Mouse (Mus musculus): Measurements from ENCODE around the gene Gm10778. TPM values are rescaled to one million over a fixed set of nuclear protein-coding genes. Genes with fewer than 3 reads are reported as not detected.
A peak's percentile ranks its signal among the peaks of the same experiment; 100 is the strongest.

Gm10778 gene
- total and polyA plus RNA-seq, 3 experiments, result 0.34 to 11.1 (median 7.9) TPM

- no peak for DNase-seq (ENCODE audit: low spot score)
- ATAC-seq (ENCODE audit: extremely low read depth, insufficient number of reproducible peaks, low FRiP score, poor library complexity, severe bottlenecking), result no peak
- no peak for TF ChIP-seq POLR2AphosphoS5 (IDR thresholded peaks at IDR 0.05; ENCODE audit: insufficient replicate concordance, low read depth, low read length)
- no peak for TF ChIP-seq GATA1 (IDR thresholded peaks at IDR 0.05; ENCODE audit: borderline replicate concordance, low read length)
- no peak for TF ChIP-seq TAL1 (conservative IDR thresholded peaks at IDR 0.05; ENCODE audit: low read depth, low read length)
- no peak for TF ChIP-seq GATA2 (IDR thresholded peaks at IDR 0.05; ENCODE audit: borderline replicate concordance, low read depth, low read length)
- H3K4me1 ChIP-seq (ENCODE audit: insufficient read depth, low read depth, low read length), result peaks cover 67% of the 10 kb centered on the region
- H3K9me3 ChIP-seq (replicated peaks), result no peaks in the 10 kb centered on the region
- H3K27me3 ChIP-seq (ENCODE audit: insufficient read depth, low read length), result no peaks in the 10 kb centered on the region
- H3K4me3 ChIP-seq (ENCODE audit: low read depth, low read length), result peak overlapping the region; percentile 70
- H3K36me3 ChIP-seq (replicated peaks), result peaks cover 19% of the 10 kb centered on the region
These were observed 44.6 kb upstream of the Gm10778 start for GRCm38 (mm10) chr10:81604019-81604967.

GRCm38 (mm10) chr10:81604968-81605665 lies 43.7 kb upstream of the Gm10778 start:
- TF ChIP-seq GATA2 (IDR thresholded peaks at IDR 0.05; ENCODE audit: borderline replicate concordance, low read depth, low read length) (no peak), CTCF (IDR thresholded peaks at IDR 0.05; ENCODE audit: low read depth, low read length) (peak; percentile 45), POLR2AphosphoS5 (IDR thresholded peaks at IDR 0.05; ENCODE audit: insufficient replicate concordance, low read depth, low read length) (no peak)
- Histone ChIP-seq H3K27me3 (ENCODE audit: insufficient read depth, low read length) (no peaks in the 10 kb centered on the region), H3K4me1 (ENCODE audit: insufficient read depth, low read depth, low read length) (peaks cover 64% of the 10 kb centered on the region), H3K9me3 (replicated peaks) (no peaks in the 10 kb centered on the region), H3K4me3 (ENCODE audit: low read depth, low read length) (peak overlapping the region; percentile 70), H3K36me3 (replicated peaks) (peaks cover 27% of the 10 kb centered on the region)
- DNase-seq (ENCODE audit: low spot score), result peak; percentile 48
- ATAC-seq (ENCODE audit: extremely low read depth, insufficient number of reproducible peaks, low FRiP score, poor library complexity, severe bottlenecking), result peak; percentile 23; the same call in 1 of the 2 replicates

GRCm38 (mm10) chr10:81605666-81605973 lies 43.2 kb upstream of the Gm10778 start:
- ATAC-seq (ENCODE audit: extremely low read depth, insufficient number of reproducible peaks, low FRiP score, poor library complexity, severe bottlenecking), result no peak
- H3K36me3 ChIP-seq (replicated peaks), result peaks cover 27% of the 10 kb centered on the region
- no peaks in the 10 kb centered on the region for H3K9me3 ChIP-seq (replicated peaks)
- no peaks in the 10 kb centered on the region for H3K27me3 ChIP-seq (ENCODE audit: insufficient read depth, low read length)
- H3K4me3 ChIP-seq (ENCODE audit: low read depth, low read length), result peak overlapping the region; percentile 70
- peaks cover 59% of the 10 kb centered on the region for H3K4me1 ChIP-seq (ENCODE audit: insufficient read depth, low read depth, low read length)
- TF ChIP-seq CTCF (IDR thresholded peaks at IDR 0.05; ENCODE audit: low read depth, low read length) (no peak), TAL1 (conservative IDR thresholded peaks at IDR 0.05; ENCODE audit: low read depth, low read length) (no peak), GATA2 (IDR thresholded peaks at IDR 0.05; ENCODE audit: borderline replicate concordance, low read depth, low read length) (no peak), GATA1 (IDR thresholded peaks at IDR 0.05; ENCODE audit: borderline replicate concordance, low read length) (no peak), POLR2AphosphoS5 (IDR thresholded peaks at IDR 0.05; ENCODE audit: insufficient replicate concordance, low read depth, low read length) (no peak)
- no peak for DNase-seq (ENCODE audit: low spot score)

- H3K27me3 ChIP-seq (ENCODE audit: insufficient read depth, low read length), result no peaks in the 10 kb centered on the region
- DNase-seq (ENCODE audit: low spot score), result peak; percentile 98
- H3K4me1 ChIP-seq (ENCODE audit: insufficient read depth, low read depth, low read length), result peaks cover 53% of the 10 kb centered on the region
- H3K4me3 ChIP-seq (ENCODE audit: low read depth, low read length), result peak within 1 kb of the TSS; percentile 79
- TF ChIP-seq TAL1 (conservative IDR thresholded peaks at IDR 0.05; ENCODE audit: low read depth, low read length), result no peak
- no peak for TF ChIP-seq POLR2AphosphoS5 (IDR thresholded peaks at IDR 0.05; ENCODE audit: insufficient replicate concordance, low read depth, low read length)
- TF ChIP-seq GATA1 (IDR thresholded peaks at IDR 0.05; ENCODE audit: borderline replicate concordance, low read length), result no peak
- TF ChIP-seq GATA2 (IDR thresholded peaks at IDR 0.05; ENCODE audit: borderline replicate concordance, low read depth, low read length), result no peak
- TF ChIP-seq CTCF (IDR thresholded peaks at IDR 0.05; ENCODE audit: low read depth, low read length), result no peak
- peak; percentile 92 for ATAC-seq (ENCODE audit: extremely low read depth, insufficient number of reproducible peaks, low FRiP score, poor library complexity, severe bottlenecking)
- H3K36me3 ChIP-seq (replicated peaks), result peaks cover 27% of the 10 kb centered on the region
- 0 out of 2 replicates have a peak, but pooled peaks cover 2% of the 10 kb centered on the region for H3K9me3 ChIP-seq (replicated peaks)
These were observed 42.7 kb upstream of the Gm10778 start, which contains the start of gene BC025920 for GRCm38 (mm10) chr10:81605974-81606751. Gene BC025920 (plus strand): TSS chr10:81606270.

GRCm38 (mm10) chr10:81608308-81608707 lies 40.6 kb upstream of the Gm10778 start:
- Histone ChIP-seq H3K4me1 (ENCODE audit: insufficient read depth, low read depth, low read length) (peaks cover 42% of the 10 kb centered on the region), H3K36me3 (replicated peaks) (peaks cover 27% of the 10 kb centered on the region), H3K9me3 (replicated peaks) (0 out of 2 replicates have a peak, but pooled peaks cover 2% of the 10 kb centered on the region), H3K4me3 (ENCODE audit: low read depth, low read length) (no peak overlapping the region), H3K27me3 (ENCODE audit: insufficient read depth, low read length) (no peaks in the 10 kb centered on the region)
- no peak for DNase-seq (ENCODE audit: low spot score)
- no peak for ATAC-seq (ENCODE audit: extremely low read depth, insufficient number of reproducible peaks, low FRiP score, poor library complexity, severe bottlenecking)
- TF ChIP-seq GATA1 (IDR thresholded peaks at IDR 0.05; ENCODE audit: borderline replicate concordance, low read length) (no peak), POLR2AphosphoS5 (IDR thresholded peaks at IDR 0.05; ENCODE audit: insufficient replicate concordance, low read depth, low read length) (no peak), CTCF (IDR thresholded peaks at IDR 0.05; ENCODE audit: low read depth, low read length) (no peak), GATA2 (IDR thresholded peaks at IDR 0.05; ENCODE audit: borderline replicate concordance, low read depth, low read length) (no peak), TAL1 (conservative IDR thresholded peaks at IDR 0.05; ENCODE audit: low read depth, low read length) (no peak)

Data from G1E (cell line).